ENCODE assay signal across 8 mouse cellular contexts in genomic region chr3:79886357-79887091, GRCm38 (mm10). TPM values are rescaled to one million over a fixed set of nuclear protein-coding genes. Genes with fewer than 3 reads are reported as not detected.
DNase-seq lines count a peak whose midpoint lies in the region; ATAC-seq and TF ChIP-seq lines count a peak whose summit lies in the region.

No protein-coding gene starts in this region.

- no peaks in the 10 kb centered on the region for H3K36me3 ChIP-seq in C2C12 (ENCODE audit: control insufficient read depth, insufficient read depth)
- H3K36me3 ChIP-seq in hindbrain, embryonic 13.5 days: no peaks in the 10 kb centered on the region
- no peaks in the 10 kb centered on the region for H3K36me3 ChIP-seq in liver, embryonic 16.5 days (ENCODE audit: control insufficient read depth, insufficient read depth)
- no peaks in the 10 kb centered on the region for H3K36me3 ChIP-seq in neural tube, embryonic 15.5 days

- no peaks in the 10 kb centered on the region for H3K79me3 ChIP-seq in C2C12 (ENCODE audit: low read depth)

- H3K27me3 ChIP-seq in C2C12 (ENCODE audit: control insufficient read depth, insufficient read depth, insufficient read length): no peaks in the 10 kb centered on the region
- 0 out of 2 replicates have a peak, but pooled peaks cover 2% of the 10 kb centered on the region for H3K27me3 ChIP-seq in hindbrain, embryonic 13.5 days
- no peaks in the 10 kb centered on the region for H3K27me3 ChIP-seq in liver, embryonic 16.5 days (ENCODE audit: control insufficient read depth, insufficient read depth, low read depth, low read length)
- no peaks in the 10 kb centered on the region for H3K27me3 ChIP-seq in neural tube, embryonic 15.5 days (replicated peaks)

- peak; percentile 62; the same call in 1 of the 2 replicates for ATAC-seq in hindbrain, embryonic 13.5 days (ENCODE audit: low FRiP score)
- peak; percentile 16; the same call in 1 of the 2 replicates for ATAC-seq in liver, embryonic 16.5 days (ENCODE audit: low read depth)
- ATAC-seq in neural tube, embryonic 15.5 days (ENCODE audit: low FRiP score): peak; percentile 42; the same call in 1 of the 2 replicates

- H3K27ac ChIP-seq in hindbrain, embryonic 13.5 days: no peak overlapping the region
- H3K27ac ChIP-seq in liver, embryonic 16.5 days (ENCODE audit: low read length): no peak overlapping the region
- H3K27ac ChIP-seq in neural tube, embryonic 15.5 days (replicated peaks): no peak overlapping the region; the same call in 1 of the 2 replicates

- 90% methylated on average over 23 of the region's 23 CpGs for WGBS in hindbrain, embryonic 13.5 days
- WGBS in liver, embryonic 16.5 days (ENCODE audit: insufficient replicate concordance): 58% methylated on average over 23 of the region's 23 CpGs
- WGBS in neural tube, embryonic 15.5 days: 85% methylated on average over 23 of the region's 23 CpGs

- H3K9me3 ChIP-seq in hindbrain, embryonic 13.5 days: no peaks in the 10 kb centered on the region
- no peaks in the 10 kb centered on the region for H3K9me3 ChIP-seq in liver, embryonic 16.5 days (replicated peaks; ENCODE audit: control insufficient read depth, low read length)
- H3K9me3 ChIP-seq in neural tube, embryonic 15.5 days (replicated peaks): no peaks in the 10 kb centered on the region

- H3K4me1 ChIP-seq in hindbrain, embryonic 13.5 days (replicated peaks): 0 out of 2 replicates have a peak, but pooled peaks cover 7% of the 10 kb centered on the region
- no peaks in the 10 kb centered on the region for H3K4me1 ChIP-seq in liver, embryonic 16.5 days (ENCODE audit: control insufficient read depth, low read depth, low read length)
- H3K4me1 ChIP-seq in neural tube, embryonic 15.5 days: peaks cover 20% of the 10 kb centered on the region

- TF ChIP-seq CTCF in C2C12 (IDR thresholded peaks at IDR 0.05; ENCODE audit: control insufficient read depth, insufficient read depth, insufficient read length): no peak

- peak overlapping the region; percentile 28 for H3ac ChIP-seq in C2C12 (ENCODE audit: control insufficient read depth, insufficient read length, low read depth)

- H3K4me3 ChIP-seq in C2C12 (ENCODE audit: insufficient read depth, poor library complexity, severe bottlenecking): no peak overlapping the region
- H3K4me3 ChIP-seq in hindbrain, embryonic 13.5 days: peak overlapping the region; percentile 14; the same call in 1 of the 2 replicates
- peak overlapping the region; percentile 39 for H3K4me3 ChIP-seq in liver, embryonic 16.5 days (ENCODE audit: low read depth, low read length)
- peak overlapping the region; percentile 23 for H3K4me3 ChIP-seq in neural tube, embryonic 15.5 days (replicated peaks)

- no peaks in the 10 kb centered on the region for H3K79me2 ChIP-seq in C2C12 (ENCODE audit: control insufficient read depth, insufficient read depth)

- peak overlapping the region; percentile 19; the same call in 1 of the 2 replicates for H3K9ac ChIP-seq in hindbrain, embryonic 13.5 days
- H3K9ac ChIP-seq in liver, embryonic 16.5 days (ENCODE audit: low read depth, low read length): no peak overlapping the region
- no peak overlapping the region for H3K9ac ChIP-seq in neural tube, embryonic 15.5 days (replicated peaks)

- peak; percentile 76 for DNase-seq in 416B (ENCODE audit: low read depth)
- peak; percentile 9 for DNase-seq in forelimb bud, embryonic 11.5 days (ENCODE audit: low read depth, low spot score)
- DNase-seq in cerebellum, adult 9-11 months: no peak
- DNase-seq in embryo, embryonic 10.5 days (ENCODE audit: low spot score): no peak

- peak overlapping the region; percentile 29 for H3K4me2 ChIP-seq in hindbrain, embryonic 13.5 days
- peak overlapping the region; percentile 41 for H3K4me2 ChIP-seq in liver, embryonic 16.5 days (ENCODE audit: low read depth, low read length)
- H3K4me2 ChIP-seq in neural tube, embryonic 15.5 days: peak overlapping the region; percentile 40

TF ChIP-seq in C2C12, 6 proteins besides CTCF, POLR2A, EP300 and RAD21:
- TF ChIP-seq CEBPB (IDR thresholded peaks at IDR 0.05; ENCODE audit: low read depth) (no peak), FOSL1 (IDR thresholded peaks at IDR 0.05; ENCODE audit: insufficient read depth, low read length, poor library complexity, severe bottlenecking) (no peak), MYOG (IDR thresholded peaks at IDR 0.05; ENCODE audit: control insufficient read depth, extremely low read depth, insufficient read length) (no peak), MAX (IDR thresholded peaks at IDR 0.05) (no peak)

RNA-seq across cellular contexts. Expression of gene Fam198b, which starts 2.2 kb away (rescaled TPM):
- polyA plus RNA-seq in C2C12 (2012; fragmentation: generic; extraction: Trizol): 2.5 TPM
- 3.9 and 5.1 TPM in 2 replicates for polyA plus RNA-seq in hindbrain, embryonic 13.5 days (2015; fragmentation: Nextera tagmentation; extraction: Ambion mirVana)
- polyA plus RNA-seq in liver, embryonic 16.5 days (2015; fragmentation: Nextera tagmentation; extraction: Ambion mirVana): 0.83 and 0.88 TPM in 2 replicates
- 5.2 and 8.9 TPM in 2 replicates for polyA plus RNA-seq in neural tube, embryonic 15.5 days (2015; fragmentation: Nextera tagmentation; extraction: Ambion mirVana)

RNA-seq across cellular contexts. Expression of gene Tmem144, which starts 34.0 kb away (rescaled TPM):
- 1.5 TPM for polyA plus RNA-seq in C2C12 (2012; fragmentation: generic; extraction: Trizol)
- 1.1 and 1.4 TPM in 2 replicates for polyA plus RNA-seq in hindbrain, embryonic 13.5 days (2015; fragmentation: Nextera tagmentation; extraction: Ambion mirVana)
- polyA plus RNA-seq in liver, embryonic 16.5 days (2015; fragmentation: Nextera tagmentation; extraction: Ambion mirVana): 2.2 and 2.4 TPM in 2 replicates
- polyA plus RNA-seq in neural tube, embryonic 15.5 days (2015; fragmentation: Nextera tagmentation; extraction: Ambion mirVana): 1.5 and 1.7 TPM in 2 replicates

Comparison
In these comparisons a context has a peak if more than half of its experiments do, and no peak if none do; other contexts are left out.
1. DNase-seq: peak in 416B (single experiment) and forelimb bud, embryonic 11.5 days (single experiment); none in cerebellum, adult 9-11 months (single experiment) and embryo, embryonic 10.5 days (single experiment).
2. Peak in every context shown above with its lines, with median percentiles within 50 percentile points of each other: ATAC-seq and H3K4me2 ChIP-seq.